Mouse (Mus musculus) ES-E14 (cell line): ENCODE measurements around the gene Ctse.

Experiments used
- MAFK ChIP-seq: IDR thresholded peaks from 2 replicates; pipeline ENCODE4 v1.6.1; 2014; ENCODE audit warnings: mild to moderate bottlenecking, low read depth, low read length, inconsistent platforms; ENCODE audit not compliant: insufficient read depth
- ZNF384 ChIP-seq: IDR thresholded peaks from 2 replicates; pipeline ENCODE4 v1.6.1; 2012; ENCODE audit warnings: low read depth, low read length, inconsistent platforms

GRCm38 (mm10) chr1:131671113-131671512 lies 33.0 kb downstream of the Ctse start:
- TF ChIP-seq MAFK: no peak
- TF ChIP-seq ZNF384: no peak
